Mouse (Mus musculus): ENCODE results near the gene St8sia4.

DNA sequence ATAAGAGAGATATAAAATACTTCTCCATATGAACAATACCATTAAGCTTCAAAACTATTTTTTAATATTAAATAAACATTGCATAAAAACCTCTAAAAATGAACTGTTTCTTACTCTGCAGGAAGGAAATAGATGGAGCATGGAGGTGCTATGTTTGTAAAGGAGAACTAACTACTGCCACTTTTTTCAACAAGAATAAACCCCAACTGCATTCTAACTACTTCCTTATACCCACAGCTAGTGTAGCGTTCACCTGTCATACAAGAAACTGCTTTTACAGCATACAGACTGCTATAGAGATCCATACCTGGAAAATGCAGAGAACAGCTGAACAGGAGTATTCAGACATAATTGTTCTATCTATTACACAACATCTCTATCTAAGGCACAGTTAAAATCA is 70.5 kb downstream of the St8sia4 start:
- TF ChIP-seq CTCF (IDR thresholded peaks at IDR 0.05; ENCODE audit: low read depth, low read length) (no peak), POLR2A (IDR thresholded peaks at IDR 0.05; ENCODE audit: extremely low read depth, insufficient read depth, low read length) (no peak)
